Mouse (Mus musculus): ENCODE data around the gene Syncrip. TPM values are rescaled to one million over a fixed set of nuclear protein-coding genes. Genes with fewer than 3 reads are reported as not detected.

Gene Syncrip
- total and polyA plus RNA-seq, 2 experiments from 2014 or later, result 64.0 to 79.0 TPM

DNA sequence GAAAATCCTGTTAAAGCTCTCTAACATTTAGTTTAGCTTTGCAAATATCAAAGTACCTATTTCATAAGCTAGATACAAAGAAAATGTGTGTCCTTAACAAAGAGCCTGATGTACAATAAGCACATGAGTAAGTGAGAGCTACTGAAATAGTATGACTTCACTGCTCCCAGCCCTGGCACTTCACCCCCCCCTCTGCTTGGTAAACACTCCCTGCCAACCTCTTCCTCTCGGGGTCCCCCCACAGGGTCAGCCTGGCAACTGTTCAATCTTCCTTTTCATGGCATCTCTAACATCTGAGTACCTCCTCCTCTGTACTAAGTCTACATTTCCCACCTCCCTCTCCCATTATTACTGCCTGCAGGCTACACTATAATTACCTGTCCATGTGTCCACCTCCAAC is 65.6 kb downstream of the Syncrip start:
- Histone ChIP-seq H3K27me3 (ENCODE audit: insufficient read depth, low read length) (no peaks in the 10 kb centered on the region), H3K9ac (replicated peaks; ENCODE audit: low read length, poor library complexity, severe bottlenecking) (no peak overlapping the region), H3K4me1 (ENCODE audit: insufficient read depth, low read length) (no peaks in the 10 kb centered on the region), H3K4me3 (ENCODE audit: low read depth, low read length) (no peak overlapping the region), H3K4me2 (ENCODE audit: low read depth, low read length, poor library complexity, severe bottlenecking) (no peak overlapping the region), H3K27ac (ENCODE audit: low read depth, low read length) (no peak overlapping the region), H3K36me3 (ENCODE audit: insufficient read depth, low read length) (peaks cover 11% of the 10 kb centered on the region; the same call in 1 of the 2 replicates), H3K9me3 (ENCODE audit: low read length) (no peaks in the 10 kb centered on the region)
- no peak for ATAC-seq (ENCODE audit: low FRiP score)
- TF ChIP-seq CTCF (IDR thresholded peaks at IDR 0.05), result no peak
- DNase-seq (ENCODE audit: low spot score), result no peak
- WGBS, result 68% methylated on average over 1 of the region's 1 CpGs

DNA sequence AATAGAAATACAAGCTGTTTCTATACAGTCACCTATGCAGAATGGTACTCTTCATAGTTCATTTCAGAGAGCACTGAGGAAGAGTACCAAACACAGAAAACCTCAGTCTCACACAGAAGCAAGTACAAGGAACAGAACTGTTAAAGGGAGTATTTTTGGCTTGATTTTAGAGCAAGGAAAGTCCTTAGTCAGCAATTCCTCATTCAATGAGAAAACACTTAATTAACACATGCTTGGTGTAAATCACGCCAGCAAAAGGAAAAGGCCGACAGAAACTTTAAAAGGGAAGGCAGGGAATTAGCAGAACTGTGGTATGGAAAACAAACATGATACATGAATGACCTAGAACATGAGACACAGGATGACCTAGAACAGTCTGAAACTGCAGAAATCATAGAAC is 72.4 kb downstream of the Syncrip start:
- H3K27me3 ChIP-seq (ENCODE audit: insufficient read depth, low read length), result no peaks in the 10 kb centered on the region
- no peak overlapping the region for H3K9ac ChIP-seq (replicated peaks; ENCODE audit: low read length, poor library complexity, severe bottlenecking)

DNA sequence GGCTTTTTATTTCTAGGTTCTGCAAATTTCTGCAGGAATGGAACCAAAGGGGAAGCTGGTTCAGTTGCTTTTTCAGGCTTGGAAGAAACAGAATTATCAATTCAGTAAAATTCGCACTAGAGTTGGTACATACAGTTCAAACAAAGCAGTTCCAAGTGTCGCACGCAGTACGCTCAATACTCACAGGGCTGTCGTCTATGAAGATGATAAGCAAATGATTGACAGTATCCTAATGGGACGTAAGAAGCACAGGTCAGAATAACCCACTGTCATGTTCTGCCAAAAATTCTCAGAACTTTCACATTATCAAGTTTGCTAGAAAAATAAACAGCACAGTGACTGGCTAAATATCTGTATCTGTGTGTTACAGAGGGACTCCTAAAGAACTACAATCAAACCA is 77.9 kb downstream of the Syncrip start:
- H3K27me3 ChIP-seq (ENCODE audit: insufficient read depth, low read length), result no peaks in the 10 kb centered on the region
- no peak overlapping the region for H3K4me3 ChIP-seq (ENCODE audit: low read depth, low read length)
- H3K36me3 ChIP-seq (ENCODE audit: insufficient read depth, low read length), result peaks cover 24% of the 10 kb centered on the region
- H3K27ac ChIP-seq (ENCODE audit: low read depth, low read length), result no peak overlapping the region
- H3K4me2 ChIP-seq (ENCODE audit: low read depth, low read length, poor library complexity, severe bottlenecking), result no peak overlapping the region
- DNase-seq (ENCODE audit: low spot score), result no peak
- no peak for TF ChIP-seq CTCF (IDR thresholded peaks at IDR 0.05)
- H3K4me1 ChIP-seq (ENCODE audit: insufficient read depth, low read length), result no peaks in the 10 kb centered on the region
- 88% methylated on average over 6 of the region's 6 CpGs for WGBS
- no peak overlapping the region for H3K9ac ChIP-seq (replicated peaks; ENCODE audit: low read length, poor library complexity, severe bottlenecking)
- ATAC-seq (ENCODE audit: low FRiP score), result no peak
- no peaks in the 10 kb centered on the region for H3K9me3 ChIP-seq (ENCODE audit: low read length)

More for the DNA sequence above, 72.4 kb downstream of the Syncrip start:
- Histone ChIP-seq H3K36me3 (ENCODE audit: insufficient read depth, low read length) (peaks cover 11% of the 10 kb centered on the region), H3K4me1 (ENCODE audit: insufficient read depth, low read length) (no peaks in the 10 kb centered on the region), H3K4me3 (ENCODE audit: low read depth, low read length) (no peak overlapping the region), H3K9me3 (ENCODE audit: low read length) (no peaks in the 10 kb centered on the region), H3K4me2 (ENCODE audit: low read depth, low read length, poor library complexity, severe bottlenecking) (no peak overlapping the region), H3K27ac (ENCODE audit: low read depth, low read length) (no peak overlapping the region)
- ATAC-seq (ENCODE audit: low FRiP score), result no peak
- DNase-seq (ENCODE audit: low spot score), result no peak
- TF ChIP-seq CTCF (IDR thresholded peaks at IDR 0.05), result no peak
- 87% methylated on average over 2 of the region's 2 CpGs for WGBS

DNA sequence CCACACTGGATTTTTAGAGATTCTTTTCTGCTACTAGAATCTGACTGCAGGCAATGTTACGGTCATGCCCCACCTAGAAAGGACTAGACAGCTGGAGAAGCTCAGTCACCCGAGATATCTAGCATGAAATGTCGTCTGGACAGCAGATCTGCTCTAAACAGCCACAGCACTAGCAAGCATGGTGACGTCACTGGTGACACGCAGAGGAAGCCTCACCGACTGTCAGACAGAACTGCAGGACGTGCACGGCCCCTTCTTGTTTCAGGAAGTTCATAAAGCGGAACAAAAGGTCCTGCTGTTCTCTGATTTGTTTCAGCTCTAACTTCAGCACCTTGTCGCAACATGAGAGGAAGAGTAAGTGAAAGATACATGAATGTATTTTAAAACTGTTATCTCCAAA is 78.3 kb downstream of the Syncrip start:
- Histone ChIP-seq H3K9ac (replicated peaks; ENCODE audit: low read length, poor library complexity, severe bottlenecking) (no peak overlapping the region), H3K36me3 (ENCODE audit: insufficient read depth, low read length) (peaks cover 20% of the 10 kb centered on the region), H3K27ac (ENCODE audit: low read depth, low read length) (no peak overlapping the region), H3K4me2 (ENCODE audit: low read depth, low read length, poor library complexity, severe bottlenecking) (no peak overlapping the region), H3K4me1 (ENCODE audit: insufficient read depth, low read length) (no peaks in the 10 kb centered on the region), H3K27me3 (ENCODE audit: insufficient read depth, low read length) (no peaks in the 10 kb centered on the region), H3K4me3 (ENCODE audit: low read depth, low read length) (no peak overlapping the region), H3K9me3 (ENCODE audit: low read length) (no peaks in the 10 kb centered on the region)
- WGBS, result 78% methylated on average over 10 of the region's 10 CpGs
- TF ChIP-seq CTCF (IDR thresholded peaks at IDR 0.05), result no peak
- peak; percentile 33 for DNase-seq (ENCODE audit: low spot score)
- no peak for ATAC-seq (ENCODE audit: low FRiP score)

DNA sequence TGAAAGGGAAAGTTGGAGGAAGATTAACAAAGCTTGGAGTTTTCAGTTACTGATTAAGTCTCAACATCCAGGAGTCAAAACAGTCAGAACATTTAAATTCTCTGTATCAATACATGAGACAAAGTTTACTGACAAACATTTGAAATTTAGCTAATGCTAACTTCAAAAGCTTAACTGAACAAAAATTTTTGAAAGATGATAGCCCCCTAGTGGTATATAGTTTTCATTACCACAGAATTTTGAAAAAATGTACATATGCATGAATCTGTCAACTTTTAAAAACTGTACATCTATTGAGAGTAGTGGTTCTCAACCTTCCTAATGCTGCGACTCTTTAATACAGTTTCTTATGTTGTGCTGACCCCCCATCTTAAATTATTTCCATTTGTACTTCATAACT is 83.9 kb downstream of the Syncrip start:
- Histone ChIP-seq H3K27ac (ENCODE audit: low read depth, low read length) (no peak overlapping the region), H3K9ac (replicated peaks; ENCODE audit: low read length, poor library complexity, severe bottlenecking) (no peak overlapping the region), H3K36me3 (ENCODE audit: insufficient read depth, low read length) (peaks cover 21% of the 10 kb centered on the region), H3K27me3 (ENCODE audit: insufficient read depth, low read length) (no peaks in the 10 kb centered on the region), H3K4me2 (ENCODE audit: low read depth, low read length, poor library complexity, severe bottlenecking) (no peak overlapping the region), H3K4me1 (ENCODE audit: insufficient read depth, low read length) (no peaks in the 10 kb centered on the region), H3K9me3 (ENCODE audit: low read length) (no peaks in the 10 kb centered on the region), H3K4me3 (ENCODE audit: low read depth, low read length) (no peak overlapping the region)
- ATAC-seq (ENCODE audit: low FRiP score), result no peak
- 74% methylated on average over 1 of the region's 1 CpGs for WGBS
- peak; percentile 61 for TF ChIP-seq CTCF (IDR thresholded peaks at IDR 0.05)
- peak; percentile 21 for DNase-seq (ENCODE audit: low spot score)

Other genes starting within 250 kb of the Syncrip start
- 4.2 and 5.3 TPM in 2 replicates for gene Nt5e, start 155.4 kb downstream of the Syncrip start, total RNA-seq (2014; rRNA removed)
- gene Nt5e, start 155.4 kb downstream of the Syncrip start, polyA plus RNA-seq (2015; fragmentation: Nextera tagmentation; extraction: Ambion mirVana), result 2.2 and 2.6 TPM in 2 replicates
- gene Snx14, start 43.6 kb downstream of the Syncrip start, total RNA-seq (2014; rRNA removed), result 33.5 and 43.0 TPM in 2 replicates
- gene Snx14, start 43.6 kb downstream of the Syncrip start, polyA plus RNA-seq (2015; fragmentation: Nextera tagmentation; extraction: Ambion mirVana), result 28.6 TPM in 2 replicates
- gene Gm20537, start 26.0 kb downstream of the Syncrip start, total RNA-seq (2014; rRNA removed), result 2.6 TPM in 1 of 2 replicates, not detected in the other
- 0.62 TPM in 1 of 2 replicates, not detected in the other for gene Gm20537, start 26.0 kb downstream of the Syncrip start, polyA plus RNA-seq (2015; fragmentation: Nextera tagmentation; extraction: Ambion mirVana)
- 11.1 and 16.5 TPM in 2 replicates for gene Zfp949, start 65.4 kb upstream of the Syncrip start, total RNA-seq (2014; rRNA removed)
- 14.9 and 15.1 TPM in 2 replicates for gene Zfp949, start 65.4 kb upstream of the Syncrip start, polyA plus RNA-seq (2015; fragmentation: Nextera tagmentation; extraction: Ambion mirVana)
- gene Trim43a, start 98.3 kb upstream of the Syncrip start, total RNA-seq (2014; rRNA removed), result 0.99 TPM in 1 of 2 replicates, not detected in the other
- 0.07 and 0.29 TPM in 2 replicates for gene Trim43a, start 98.3 kb upstream of the Syncrip start, polyA plus RNA-seq (2015; fragmentation: Nextera tagmentation; extraction: Ambion mirVana)
- 11.4 and 11.7 TPM in 2 replicates for gene Mthfsl, start 237.7 kb upstream of the Syncrip start, total RNA-seq (2014; rRNA removed)
- 46.0 and 48.8 TPM in 2 replicates for gene Mthfsl, start 237.7 kb upstream of the Syncrip start, polyA plus RNA-seq (2015; fragmentation: Nextera tagmentation; extraction: Ambion mirVana)
- gene Bcl2a1d, start 249.3 kb upstream of the Syncrip start, total RNA-seq (2014; rRNA removed), result not detected in 2 replicates
- not detected in 2 replicates for gene Bcl2a1d, start 249.3 kb upstream of the Syncrip start, polyA plus RNA-seq (2015; fragmentation: Nextera tagmentation; extraction: Ambion mirVana)

All from midbrain, postnatal 0 days (tissue).